In the genomic region with DNA sequence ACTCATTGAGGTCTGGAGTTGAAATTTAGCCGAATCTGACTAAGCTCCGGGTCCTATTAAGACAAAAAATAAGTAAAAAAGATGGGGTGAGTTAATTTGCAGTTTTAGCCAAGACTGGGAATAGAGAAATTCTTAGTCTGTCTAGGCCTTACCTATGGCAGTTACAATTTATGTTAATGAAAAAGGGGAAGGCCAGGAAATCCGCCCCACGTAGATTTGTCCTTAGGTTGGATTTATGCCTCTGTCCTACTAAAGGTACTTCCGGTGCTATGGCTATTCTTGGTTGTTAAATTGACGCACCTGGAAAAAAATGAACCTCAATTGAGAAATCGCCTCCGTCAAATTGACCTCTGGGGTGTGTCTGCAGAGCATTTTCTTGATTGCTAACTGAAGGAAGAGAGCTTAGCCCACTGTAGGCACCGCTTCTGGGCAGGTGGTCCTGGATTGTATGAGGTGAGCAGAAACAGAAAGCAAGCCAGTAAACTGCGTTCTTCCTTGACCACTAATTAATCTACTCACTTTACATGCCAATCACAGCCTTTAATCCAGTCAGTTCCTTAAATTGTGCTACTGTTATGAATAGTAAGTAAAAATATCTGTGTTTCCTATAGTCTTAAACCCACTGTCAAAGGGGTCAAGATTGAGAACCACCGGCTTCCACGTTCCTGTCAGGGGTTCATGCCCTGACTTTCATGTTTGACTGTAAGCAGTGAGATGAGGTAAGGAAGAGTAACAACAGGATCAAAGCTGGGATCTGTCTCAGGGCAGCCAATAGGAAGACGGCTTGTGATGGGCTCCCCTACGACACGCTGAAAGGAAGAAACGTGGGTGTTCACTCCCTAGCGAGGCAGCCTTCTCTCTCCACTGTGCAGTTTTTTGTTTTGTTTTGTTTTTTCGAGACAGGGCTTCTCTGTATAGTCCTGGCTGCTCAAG, we compare ENCODE assay signal across 8 mouse cellular contexts. TPM values are rescaled to one million over a fixed set of nuclear protein-coding genes. Genes with fewer than 3 reads are reported as not detected.
A peak's percentile ranks its signal among the peaks of the same experiment; 100 is the strongest.
DNase-seq lines count a peak whose midpoint lies in the region; ATAC-seq and TF ChIP-seq lines count a peak whose summit lies in the region.

No protein-coding gene starts in this region.

- peak overlapping the region; percentile 75; the same call in 1 of the 2 replicates for H3K9ac ChIP-seq in embryonic facial prominence, embryonic 13.5 days
- peak overlapping the region; percentile 67; the same call in 1 of the 2 replicates for H3K9ac ChIP-seq in intestine, postnatal 0 days (ENCODE audit: low read depth, low read length)

- WGBS in embryonic facial prominence, embryonic 13.5 days, result 76% methylated on average over 18 of the region's 18 CpGs
- WGBS in intestine, postnatal 0 days, result 62% methylated on average over 18 of the region's 18 CpGs

- H3K4me3 ChIP-seq in left cerebral cortex, adult 2 months, result peak overlapping the region; percentile 69
- peak overlapping the region; percentile 57 for H3K4me3 ChIP-seq in embryonic facial prominence, embryonic 13.5 days
- H3K4me3 ChIP-seq in intestine, postnatal 0 days (ENCODE audit: low read depth, low read length), result peak overlapping the region; percentile 62

- H3K4me1 ChIP-seq in embryonic facial prominence, embryonic 13.5 days, result peaks cover 5% of the 10 kb centered on the region
- H3K4me1 ChIP-seq in intestine, postnatal 0 days (replicated peaks; ENCODE audit: control insufficient read depth, insufficient read depth, low read length), result no peaks in the 10 kb centered on the region

- DNase-seq in left cerebral cortex, adult 2 months (ENCODE audit: extremely low spot score in 1 of 2, low spot score in 2 of 2), result no peak
- no peak for DNase-seq in left cerebral cortex, adult 8-10 months (ENCODE audit: low spot score in 2 of 2)
- DNase-seq in retina, postnatal 1 day, result peak; percentile 16
- no peak for DNase-seq in adrenal gland, adult 8-10 months
- DNase-seq in right cerebral cortex, postnatal 10 days (ENCODE audit: low spot score in 2 of 2), result no peak

- H3K27ac ChIP-seq in left cerebral cortex, adult 2 months, result no peak overlapping the region
- H3K27ac ChIP-seq in embryonic facial prominence, embryonic 13.5 days, result no peak overlapping the region
- peak overlapping the region; percentile 75 for H3K27ac ChIP-seq in intestine, postnatal 0 days (ENCODE audit: low read depth, low read length)

- H3K4me2 ChIP-seq in embryonic facial prominence, embryonic 13.5 days, result peak overlapping the region; percentile 71
- H3K4me2 ChIP-seq in intestine, postnatal 0 days (replicated peaks; ENCODE audit: low read depth), result peak overlapping the region; percentile 73

- TF ChIP-seq CTCF in left cerebral cortex, adult 2 months (IDR thresholded peaks at IDR 0.05), result no peak
- TF ChIP-seq CTCF in intestine, postnatal 0 days (IDR thresholded peaks at IDR 0.05; ENCODE audit: low read depth), result no peak

- H3K27me3 ChIP-seq in embryonic facial prominence, embryonic 13.5 days, result no peaks in the 10 kb centered on the region
- no peaks in the 10 kb centered on the region for H3K27me3 ChIP-seq in intestine, postnatal 0 days (replicated peaks; ENCODE audit: control insufficient read depth, insufficient read depth, low read length)

- no peak for ATAC-seq in embryonic facial prominence, embryonic 13.5 days (ENCODE audit: insufficient number of reproducible peaks, insufficient read depth, low FRiP score, low TSS enrichment, low read depth)
- no peak for ATAC-seq in intestine, postnatal 0 days
- ATAC-seq in megakaryocyte progenitor cell, adult 5-6 weeks (replicated peaks; ENCODE audit: poor library complexity), result no peak

- H3K36me3 ChIP-seq in embryonic facial prominence, embryonic 13.5 days, result no peaks in the 10 kb centered on the region
- H3K36me3 ChIP-seq in intestine, postnatal 0 days (ENCODE audit: control insufficient read depth, insufficient read depth), result peaks cover 3% of the 10 kb centered on the region; the same call in 1 of the 2 replicates

- H3K9me3 ChIP-seq in embryonic facial prominence, embryonic 13.5 days, result no peaks in the 10 kb centered on the region
- no peaks in the 10 kb centered on the region for H3K9me3 ChIP-seq in intestine, postnatal 0 days (ENCODE audit: control insufficient read depth)

- intact Hi-C loops in left cerebral cortex, adult 2 months (cut with DNase I), result loop anchor here (10.0 kb wide), 1 partner anchor 199 kb away; the partner anchor contains the start of gene Pspc1

RNA-seq across cellular contexts. Expression of gene Parp4, which starts 0.8 kb away (rescaled TPM):
- total RNA-seq in left cerebral cortex, adult 2 months (2021), result 1 to 10 TPM; 4.6 to 5.8 TPM
- 1 to 10 TPM; 7.1 to 8.6 (median 7.6) TPM for total RNA-seq in left cerebral cortex, adult 8-10 months (2022)
- 2.1 and 2.6 TPM in 2 replicates for polyA plus RNA-seq in embryonic facial prominence, embryonic 13.5 days (2015; fragmentation: Nextera tagmentation; extraction: Ambion mirVana)
- 12.2 and 15.7 TPM in 2 replicates for polyA plus RNA-seq in intestine, postnatal 0 days (2015; fragmentation: Nextera tagmentation; extraction: Ambion mirVana)
- 32.5 and 36.2 TPM in 2 replicates for total RNA-seq in megakaryocyte progenitor cell, adult 5-6 weeks (2015)
- total RNA-seq in megakaryocyte progenitor cell, adult 5-6 weeks (2017), result 5.7 and 6.2 TPM in 2 replicates
- total RNA-seq in adrenal gland, adult 8-10 months (2022), result 10 to 100 TPM; 44.6 to 51.9 (median 48.5) TPM

RNA-seq across cellular contexts. Expression of gene Cenpj, which starts 1.0 kb away (rescaled TPM):
- total RNA-seq in left cerebral cortex, adult 2 months (2021), result 1 to 10 TPM; 2.3 to 3.5 TPM
- 1 to 10 TPM; 2.1 to 3.7 (median 3.2) TPM for total RNA-seq in left cerebral cortex, adult 8-10 months (2022)
- 12.9 and 13.3 TPM in 2 replicates for polyA plus RNA-seq in embryonic facial prominence, embryonic 13.5 days (2015; fragmentation: Nextera tagmentation; extraction: Ambion mirVana)
- polyA plus RNA-seq in intestine, postnatal 0 days (2015; fragmentation: Nextera tagmentation; extraction: Ambion mirVana), result 1.4 and 2.3 TPM in 2 replicates
- 25.9 TPM in 2 replicates for total RNA-seq in megakaryocyte progenitor cell, adult 5-6 weeks (2015)
- total RNA-seq in megakaryocyte progenitor cell, adult 5-6 weeks (2017), result 19.3 and 37.5 TPM in 2 replicates
- 10 to 100 TPM in 3 of 4 experiments, 1 to 10 TPM in 1; 8.0 to 14.9 (median 11.5) TPM for total RNA-seq in adrenal gland, adult 8-10 months (2022)
